Mouse (Mus musculus) heart, embryonic 15.5 days (tissue): ENCODE results near the gene Spns1. TPM values are rescaled to one million over a fixed set of nuclear protein-coding genes. Genes with fewer than 3 reads are reported as not detected.

Experiments
- ATAC-seq: fragments of 200-750 bp; cut with Nextera tagmentation; replicated peaks from 2 replicates; pipeline ENCODE4 v1.8.0; 2017; ENCODE audit warnings: low read depth, moderate TSS enrichment; ENCODE audit not compliant: insufficient number of reproducible peaks, insufficient read depth, low FRiP score
- H3K27ac ChIP-seq: fragments of 300-500 bp; sonication (generic); 2 replicates; pipeline ENCODE4 v1.5.1; 2015; ENCODE audit warnings: mild to moderate bottlenecking, inconsistent platforms
- H3K27me3 ChIP-seq: fragments of 300-500 bp; sonication (generic); 2 replicates; pipeline ENCODE4 v1.6.1; 2015; ENCODE audit warnings: inconsistent platforms
- H3K36me3 ChIP-seq: fragments of 300-500 bp; sonication (generic); 2 replicates; pipeline ENCODE4 v1.6.1; 2015; ENCODE audit warnings: mild to moderate bottlenecking, inconsistent platforms
- H3K4me1 ChIP-seq: fragments of 300-500 bp; sonication (generic); replicated peaks from 2 replicates; pipeline ENCODE4 v1.6.1; 2015; ENCODE audit warnings: inconsistent platforms
- H3K4me2 ChIP-seq: fragments of 300-500 bp; sonication (generic); 2 replicates; pipeline ENCODE4 v1.6.1; 2015; ENCODE audit warnings: inconsistent platforms, mild to moderate bottlenecking, moderate library complexity
- H3K4me3 ChIP-seq: fragments of 300-500 bp; sonication (generic); 2 replicates; pipeline ENCODE4 v1.5.1; 2015; ENCODE audit warnings: mild to moderate bottlenecking, inconsistent platforms
- H3K9ac ChIP-seq: fragments of 300-500 bp; sonication (generic); 2 replicates; pipeline ENCODE4 v1.6.1; 2015; ENCODE audit warnings: mild to moderate bottlenecking, inconsistent platforms
- H3K9me3 ChIP-seq: fragments of 300-500 bp; sonication (generic); replicated peaks from 2 replicates; pipeline ENCODE4 v1.6.1; 2016; ENCODE audit warnings: inconsistent platforms
- WGBS: fragments of 180-500 bp; shearing (Covaris S2); methylation state at CpG from one replicate; pipeline ENCODE4 v1.1.7; 2015; ENCODE audit warnings: mixed read lengths; 5-methylcytosine and 5-hydroxymethylcytosine counted together
- polyA plus RNA-seq: library from polyadenylated mRNA; unstranded; fragments of >200 nt; fragmentation: Nextera tagmentation; extraction: Ambion mirVana; gene quantifications from 2 replicates; pipeline ENCODE4 v1.2.1, GENCODE M21; 2015

The Spns1 gene
- polyA plus RNA-seq, 1 experiment from 2014 or later: 36.0 TPM

- ATAC-seq: peak; percentile 47
- 57% methylated on average over 13 of the region's 13 CpGs for WGBS
- H3K9me3 ChIP-seq: no peaks in the 10 kb centered on the region
- H3K4me3 ChIP-seq: peak within 1 kb of the TSS; percentile 35; the same call in 1 of the 2 replicates
- no peak within 1 kb of the TSS for H3K27ac ChIP-seq
- peaks cover 38% of the 10 kb centered on the region for H3K36me3 ChIP-seq
- no peaks in the 10 kb centered on the region for H3K4me1 ChIP-seq
- no peaks in the 10 kb centered on the region for H3K27me3 ChIP-seq
- H3K9ac ChIP-seq: peak within 1 kb of the TSS; percentile 25; the same call in 1 of the 2 replicates
- H3K4me2 ChIP-seq: 0 out of 2 replicates have a peak within 1 kb of the TSS, but pooled peaks have one; percentile 9
These were observed 7.9 kb downstream of the Spns1 start, which contains the start of gene Lat for GRCm38 (mm10) chr7:126369393-126369792. TSS of gene Lat (minus strand) at chr7:126369570.

GRCm38 (mm10) chr7:126368367-126368766 lies 8.9 kb downstream of the Spns1 start:
- no peak overlapping the region; the same call in 1 of the 2 replicates for H3K4me2 ChIP-seq

GRCm38 (mm10) chr7:126367636-126368035 lies 9.6 kb downstream of the Spns1 start:
- Histone ChIP-seq H3K9me3 (no peaks in the 10 kb centered on the region), H3K4me1 (no peaks in the 10 kb centered on the region), H3K4me3 (no peak overlapping the region), H3K9ac (no peak overlapping the region), H3K27ac (no peak overlapping the region), H3K4me2 (peak overlapping the region; percentile 4; the same call in 1 of the 2 replicates), H3K27me3 (no peaks in the 10 kb centered on the region), H3K36me3 (peaks cover 22% of the 10 kb centered on the region)
- ATAC-seq: no peak
- 80% methylated on average over 10 of the region's 10 CpGs for WGBS

More at GRCm38 (mm10) chr7:126368367-126368766, 8.9 kb downstream of the Spns1 start:
- Histone ChIP-seq H3K9ac (no peak overlapping the region), H3K27ac (no peak overlapping the region), H3K27me3 (no peaks in the 10 kb centered on the region), H3K36me3 (peaks cover 30% of the 10 kb centered on the region), H3K4me1 (no peaks in the 10 kb centered on the region), H3K4me3 (peak overlapping the region; percentile 35; the same call in 1 of the 2 replicates), H3K9me3 (no peaks in the 10 kb centered on the region)
- ATAC-seq: no peak
- 76% methylated on average over 8 of the region's 8 CpGs for WGBS

GRCm38 (mm10) chr7:126363038-126363437 lies 14.2 kb downstream of the Spns1 start:
- no peaks in the 10 kb centered on the region for H3K27me3 ChIP-seq
- H3K4me3 ChIP-seq: no peak overlapping the region
- H3K4me2 ChIP-seq: no peak overlapping the region
- H3K4me1 ChIP-seq: no peaks in the 10 kb centered on the region
- no peak overlapping the region for H3K9ac ChIP-seq
- 73% methylated on average over 6 of the region's 6 CpGs for WGBS
- ATAC-seq: no peak
- no peaks in the 10 kb centered on the region for H3K36me3 ChIP-seq
- H3K9me3 ChIP-seq: no peaks in the 10 kb centered on the region
- no peak overlapping the region for H3K27ac ChIP-seq

- H3K4me3 ChIP-seq: no peak overlapping the region
- no peak overlapping the region for H3K27ac ChIP-seq
- H3K4me2 ChIP-seq: no peak overlapping the region
- H3K4me1 ChIP-seq: peaks cover 14% of the 10 kb centered on the region; the same call in 1 of the 2 replicates
- WGBS: 55% methylated on average over 13 of the region's 13 CpGs
- no peaks in the 10 kb centered on the region for H3K27me3 ChIP-seq
- no peak for ATAC-seq
- H3K9me3 ChIP-seq: no peaks in the 10 kb centered on the region
- no peaks in the 10 kb centered on the region for H3K36me3 ChIP-seq
- H3K9ac ChIP-seq: no peak overlapping the region
These were observed 18.2 kb downstream of the Spns1 start for GRCm38 (mm10) chr7:126359049-126359448.

GRCm38 (mm10) chr7:126358413-126358812 lies 18.8 kb downstream of the Spns1 start:
- H3K27me3 ChIP-seq: no peaks in the 10 kb centered on the region
- ATAC-seq: no peak
- no peak overlapping the region for H3K9ac ChIP-seq
- 90% methylated on average over 9 of the region's 9 CpGs for WGBS
- no peaks in the 10 kb centered on the region for H3K36me3 ChIP-seq
- no peak overlapping the region for H3K4me3 ChIP-seq
- peaks cover 14% of the 10 kb centered on the region; the same call in 1 of the 2 replicates for H3K4me1 ChIP-seq
- no peak overlapping the region for H3K4me2 ChIP-seq
- no peak overlapping the region for H3K27ac ChIP-seq
- no peaks in the 10 kb centered on the region for H3K9me3 ChIP-seq

GRCm38 (mm10) chr7:126357838-126358237 lies 19.4 kb downstream of the Spns1 start:
- ATAC-seq: no peak
- H3K27ac ChIP-seq: no peak overlapping the region

GRCm38 (mm10) chr7:126356793-126357591 lies 20.3 kb downstream of the Spns1 start:
- Histone ChIP-seq H3K4me1 (peaks cover 14% of the 10 kb centered on the region; the same call in 1 of the 2 replicates), H3K27me3 (no peaks in the 10 kb centered on the region), H3K9me3 (no peaks in the 10 kb centered on the region), H3K4me3 (no peak overlapping the region), H3K9ac (no peak overlapping the region), H3K27ac (no peak overlapping the region), H3K36me3 (no peaks in the 10 kb centered on the region), H3K4me2 (no peak overlapping the region)
- 48% methylated on average over 7 of the region's 7 CpGs for WGBS
- ATAC-seq: no peak

More at GRCm38 (mm10) chr7:126357838-126358237, 19.4 kb downstream of the Spns1 start:
- Histone ChIP-seq H3K4me2 (no peak overlapping the region), H3K9ac (no peak overlapping the region), H3K27me3 (no peaks in the 10 kb centered on the region), H3K4me1 (peaks cover 14% of the 10 kb centered on the region; the same call in 1 of the 2 replicates), H3K9me3 (no peaks in the 10 kb centered on the region), H3K36me3 (no peaks in the 10 kb centered on the region), H3K4me3 (no peak overlapping the region)
- 84% methylated on average over 6 of the region's 6 CpGs for WGBS

GRCm38 (mm10) chr7:126355847-126356597 lies 21.2 kb downstream of the Spns1 start:
- WGBS: 49% methylated on average over 5 of the region's 5 CpGs
- no peaks in the 10 kb centered on the region for H3K9me3 ChIP-seq
- peaks cover 14% of the 10 kb centered on the region; the same call in 1 of the 2 replicates for H3K4me1 ChIP-seq
- no peak overlapping the region for H3K27ac ChIP-seq
- H3K4me2 ChIP-seq: no peak overlapping the region
- no peak overlapping the region for H3K9ac ChIP-seq
- no peaks in the 10 kb centered on the region for H3K27me3 ChIP-seq
- H3K4me3 ChIP-seq: no peak overlapping the region
- no peaks in the 10 kb centered on the region for H3K36me3 ChIP-seq
- no peak for ATAC-seq

GRCm38 (mm10) chr7:126354738-126355614 lies 22.3 kb downstream of the Spns1 start:
- H3K36me3 ChIP-seq: no peaks in the 10 kb centered on the region
- H3K27ac ChIP-seq: no peak overlapping the region
- 43% methylated on average over 14 of the region's 14 CpGs for WGBS
- H3K4me3 ChIP-seq: no peak overlapping the region
- H3K4me2 ChIP-seq: no peak overlapping the region
- no peak for ATAC-seq
- H3K9me3 ChIP-seq: no peaks in the 10 kb centered on the region
- no peak overlapping the region for H3K9ac ChIP-seq
- H3K4me1 ChIP-seq: peaks cover 14% of the 10 kb centered on the region; the same call in 1 of the 2 replicates
- H3K27me3 ChIP-seq: no peaks in the 10 kb centered on the region
